Mouse (Mus musculus) lung, postnatal 4 days (tissue): Measurements from ENCODE around the gene Wnk3.
"Not testable (repeated sequence)": the region's sequence is repeated elsewhere in the genome, so short reads cannot be mapped to it uniquely, and the experiment has no call there.

Experiments
- DNase-seq, 2 experiments: peaks; one replicate each; pipeline ENCODE4 v3.0.0; 2021

Wnk3 gene

GRCm38 (mm10) chrX:151197778-151198177 lies at the start of gene Wnk3:
TSS of gene Wnk3 (plus strand) at chrX:151198078.
- DNase-seq: no peak

- no peak for DNase-seq
Measured at GRCm38 (mm10) chrX:151158414-151158813, 39.5 kb upstream of the Wnk3 start.

- peak; percentile 34 to 56 for DNase-seq
Measured at GRCm38 (mm10) chrX:151168438-151169131, 29.3 kb upstream of the Wnk3 start.

GRCm38 (mm10) chrX:151169261-151169961 lies 28.5 kb upstream of the Wnk3 start:
- DNase-seq: peak; percentile 63 to 81

GRCm38 (mm10) chrX:151173134-151173533 lies 24.7 kb upstream of the Wnk3 start:
- not testable (repeated sequence) for DNase-seq

GRCm38 (mm10) chrX:151298329-151298728 lies 100.5 kb downstream of the Wnk3 start:
- DNase-seq: no peak

GRCm38 (mm10) chrX:151313732-151314131 lies 115.9 kb downstream of the Wnk3 start:
- DNase-seq: no peak

- DNase-seq: no peak
Measured at GRCm38 (mm10) chrX:151333615-151334014, 135.7 kb downstream of the Wnk3 start.

- peak in 1 of 2 experiments; percentile 35 for DNase-seq
Measured at GRCm38 (mm10) chrX:151337804-151338203, 139.9 kb downstream of the Wnk3 start.

- DNase-seq: peak; percentile 88 to 90
Measured at GRCm38 (mm10) chrX:151343761-151344500, 146.1 kb downstream of the Wnk3 start, which contains the start of gene Fam120c. TSS of gene Fam120c (plus strand) at chrX:151344175.

GRCm38 (mm10) chrX:151344501-151344984 lies 146.7 kb downstream of the Wnk3 start:
- DNase-seq: peak; percentile 57 to 58

- DNase-seq: peak in 1 of 2 experiments; percentile 20
Measured at GRCm38 (mm10) chrX:151345333-151346125, 147.7 kb downstream of the Wnk3 start.

GRCm38 (mm10) chrX:151347278-151347677 lies 149.4 kb downstream of the Wnk3 start:
- no peak for DNase-seq

- DNase-seq: no peak
Measured at GRCm38 (mm10) chrX:151349322-151349721, 151.4 kb downstream of the Wnk3 start.
